Comparison of ENCODE assay signal across 25 mouse cellular contexts in genomic region chr13:117724083-117724482, GRCm38 (mm10).
DNase-seq lines count a peak whose midpoint lies in the region; ATAC-seq and TF ChIP-seq lines count a peak whose summit lies in the region.
"Had no signal": no experiment of that assay in that cellular context is flagged by ENCODE, and none has a peak within 500 bp of the region (broad histone marks: within the 10 kb centered on the region; RNA-seq: fewer than 3 reads in every experiment).

No protein-coding gene starts in this region.

- no peak overlapping the region for H3K4me3 ChIP-seq in lung, embryonic 15.5 days
- no peak overlapping the region for H3K4me3 ChIP-seq in lung, postnatal 0 days (ENCODE audit: low read depth, low read length)
- H3K4me3 ChIP-seq: embryonic facial prominence, embryonic 10.5 days; embryonic facial prominence, embryonic 12.5 days; forebrain, embryonic 13.5 days; forebrain, embryonic 15.5 days had no signal

- H3K36me3 ChIP-seq in lung, embryonic 15.5 days, result no peaks in the 10 kb centered on the region
- H3K36me3 ChIP-seq in lung, postnatal 0 days (ENCODE audit: insufficient read depth, low read length), result no peaks in the 10 kb centered on the region
- H3K36me3 ChIP-seq: embryonic facial prominence, embryonic 10.5 days; embryonic facial prominence, embryonic 12.5 days; forebrain, embryonic 15.5 days; G1E had no signal

- no peak for DNase-seq in cerebellum, adult 11 months
- no peak for DNase-seq in lung, postnatal 4 days
- DNase-seq in lung, postnatal 0 days (ENCODE audit: low spot score), result peak; percentile 40
- DNase-seq in lung, postnatal 14 days, result no peak
- DNase-seq: adrenal gland, adult 8-10 months; adrenal gland, postnatal 14 days; adrenal gland, postnatal 36 days; B cell, adult 2 months; cerebellum, adult 11-12 months; cerebellum, adult 2 months; cerebellum, adult 9-10 months; cerebellum, postnatal 10 days; cerebellum, postnatal 25 days; forebrain, postnatal 0 days had no signal

- no peak overlapping the region for H3K27ac ChIP-seq in lung, embryonic 15.5 days
- H3K27ac ChIP-seq in lung, postnatal 0 days (ENCODE audit: low read length), result no peak overlapping the region
- H3K27ac ChIP-seq: embryonic facial prominence, embryonic 10.5 days; embryonic facial prominence, embryonic 12.5 days; forebrain, embryonic 13.5 days; forebrain, embryonic 15.5 days had no signal

- no peaks in the 10 kb centered on the region for H3K27me3 ChIP-seq in lung, embryonic 15.5 days
- H3K27me3 ChIP-seq in lung, postnatal 0 days (replicated peaks; ENCODE audit: insufficient read depth, low read length), result no peaks in the 10 kb centered on the region
- H3K27me3 ChIP-seq: CH12.LX; embryonic facial prominence, embryonic 12.5 days; forebrain, embryonic 13.5 days; forebrain, embryonic 15.5 days; Patski had no signal

- ATAC-seq in cerebellum, adult (ENCODE audit: insufficient number of reproducible peaks, low FRiP score, low TSS enrichment), result 0 out of 2 replicates have a peak, but pooled peaks have one; percentile 15
- ATAC-seq in lung, embryonic 15.5 days (ENCODE audit: borderline replicate concordance, extremely low read depth, low FRiP score, low TSS enrichment), result peak; percentile 59; the same call in 1 of the 2 replicates
- no peak for ATAC-seq in lung, postnatal 0 days
- ATAC-seq: activated CD4-positive, CD25-positive, alpha-beta regulatory T cell, adult 4 months; CD4-positive, CD25-positive, alpha-beta regulatory T cell, adult 4 months; forebrain, embryonic 13.5 days; forebrain, embryonic 15.5 days; forebrain, postnatal 0 days; Patski had no signal

- no peaks in the 10 kb centered on the region for H3K9me3 ChIP-seq in lung, embryonic 15.5 days
- no peaks in the 10 kb centered on the region for H3K9me3 ChIP-seq in lung, postnatal 0 days (ENCODE audit: low read length)
- H3K9me3 ChIP-seq: embryonic facial prominence, embryonic 10.5 days; embryonic facial prominence, embryonic 12.5 days; forebrain, embryonic 13.5 days; forebrain, embryonic 15.5 days; G1E had no signal

- no peak for TF ChIP-seq CTCF in lung, postnatal 0 days (IDR thresholded peaks at IDR 0.05)

- no peak overlapping the region for H3K4me2 ChIP-seq in lung, embryonic 15.5 days
- no peak overlapping the region for H3K4me2 ChIP-seq in lung, postnatal 0 days (replicated peaks; ENCODE audit: low read depth, low read length)
- H3K4me2 ChIP-seq: embryonic facial prominence, embryonic 12.5 days; forebrain, embryonic 13.5 days; forebrain, embryonic 15.5 days had no signal

- TF ChIP-seq EP300 in lung, postnatal 0 days (IDR thresholded peaks at IDR 0.05), result no peak

- H3K9ac ChIP-seq in lung, embryonic 15.5 days, result no peak overlapping the region
- no peak overlapping the region for H3K9ac ChIP-seq in lung, postnatal 0 days (replicated peaks; ENCODE audit: low read depth)
- H3K9ac ChIP-seq: embryonic facial prominence, embryonic 12.5 days; forebrain, embryonic 13.5 days; forebrain, embryonic 15.5 days; forebrain, postnatal 0 days had no signal

- H3K4me1 ChIP-seq in lung, embryonic 15.5 days, result no peaks in the 10 kb centered on the region
- no peaks in the 10 kb centered on the region for H3K4me1 ChIP-seq in lung, postnatal 0 days (ENCODE audit: insufficient read depth, low read depth, low read length)
- H3K4me1 ChIP-seq: embryonic facial prominence, embryonic 10.5 days; embryonic facial prominence, embryonic 12.5 days; forebrain, embryonic 13.5 days; forebrain, embryonic 15.5 days had no signal

- WGBS in lung, embryonic 15.5 days, result 43% methylated on average over 3 of the region's 3 CpGs
- WGBS in lung, postnatal 0 days, result 46% methylated on average over 3 of the region's 3 CpGs
